Mouse (Mus musculus) kidney, postnatal 0 days (tissue): ENCODE results near the gene Pkd1l3. TPM values are rescaled to one million over a fixed set of nuclear protein-coding genes. Genes with fewer than 3 reads are reported as not detected.

Experiments
- ATAC-seq: fragments of 200-750 bp; cut with Nextera tagmentation; replicated peaks from 2 replicates; pipeline ENCODE4 v1.8.0; 2017; ENCODE audit warnings: low read depth, moderate number of reproducible peaks, moderate TSS enrichment, moderate library complexity; ENCODE audit not compliant: low FRiP score
- DNase-seq: peaks from one replicate; pipeline ENCODE4 v3.0.0-alpha.2; 2016; ENCODE audit warnings: low spot score
- H3K27ac ChIP-seq: fragments of 300-500 bp; sonication (generic); 2 replicates; pipeline ENCODE4 v1.5.1; 2014; ENCODE audit warnings: mild to moderate bottlenecking
- H3K27me3 ChIP-seq: fragments of 300-500 bp; sonication (generic); 2 replicates; pipeline ENCODE4 v1.6.1; 2014; ENCODE audit warnings: low read length, mixed read lengths; ENCODE audit not compliant: insufficient read depth
- H3K36me3 ChIP-seq: fragments of 300-500 bp; sonication (generic); 2 replicates; pipeline ENCODE4 v1.6.1; 2014; ENCODE audit warnings: low read length, mixed read lengths; ENCODE audit not compliant: insufficient read depth
- H3K4me1 ChIP-seq: fragments of 300-500 bp; sonication (generic); replicated peaks from 2 replicates; pipeline ENCODE4 v1.6.1; 2014; ENCODE audit warnings: antibody characterized with exemption, low read length, mixed read lengths; ENCODE audit not compliant: insufficient read depth
- H3K4me2 ChIP-seq: fragments of 300-500 bp; sonication (generic); 2 replicates; pipeline ENCODE4 v1.6.1; 2014; ENCODE audit warnings: mild to moderate bottlenecking, low read length, moderate library complexity, mixed read lengths
- H3K4me3 ChIP-seq: fragments of 300-500 bp; sonication (generic); replicated peaks from 2 replicates; pipeline ENCODE4 v1.5.1; 2014; ENCODE audit warnings: low read depth, low read length
- H3K9ac ChIP-seq: fragments of 300-500 bp; sonication (generic); 2 replicates; pipeline ENCODE4 v1.6.1; 2014; ENCODE audit warnings: low read depth, low read length
- H3K9me3 ChIP-seq: fragments of 300-500 bp; sonication (generic); replicated peaks from 2 replicates; pipeline ENCODE4 v1.6.1; 2016; ENCODE audit warnings: low read length, inconsistent platforms, mixed read lengths
- CTCF ChIP-seq: IDR thresholded peaks from 2 replicates; pipeline ENCODE4 v1.5.1; 2016; ENCODE audit warnings: antibody characterized with exemption, low read depth, mild to moderate bottlenecking, moderate library complexity
- WGBS: fragments of 180-500 bp; shearing (Covaris S2); extraction: QIAGEN DNeasy Blood & Tissue Kit; methylation state at CpG from one replicate; pipeline ENCODE4 v1.1.7; 2014; 5-methylcytosine and 5-hydroxymethylcytosine counted together
- polyA plus RNA-seq: library from polyadenylated mRNA; unstranded; fragments of >200 nt; fragmentation: Nextera tagmentation; extraction: Ambion mirVana; gene quantifications from 2 replicates; pipeline ENCODE4 v1.2.1, GENCODE M21; 2015

Gene Pkd1l3
- polyA plus RNA-seq, 1 experiment from 2014 or later: not detected

GRCm38 (mm10) chr8:109714961-109715360 is 100.6 kb downstream of the Pkd1l3 start:
- H3K27ac ChIP-seq: no peak overlapping the region
- 92% methylated on average over 5 of the region's 5 CpGs for WGBS
- no peak for TF ChIP-seq CTCF
- no peak for ATAC-seq
- H3K4me2 ChIP-seq: no peak overlapping the region
- peaks cover 65% of the 10 kb centered on the region for H3K36me3 ChIP-seq
- no peaks in the 10 kb centered on the region for H3K9me3 ChIP-seq
- no peaks in the 10 kb centered on the region for H3K4me1 ChIP-seq
- DNase-seq: no peak
- H3K27me3 ChIP-seq: no peaks in the 10 kb centered on the region
- no peak overlapping the region for H3K9ac ChIP-seq
- H3K4me3 ChIP-seq: no peak overlapping the region

Other genes with a start within 250 kb of the Pkd1l3 start
- gene Pmfbp1, start 120.5 kb upstream of the Pkd1l3 start, polyA plus RNA-seq: 0.14 and 0.21 TPM in 2 replicates
- 15.3 and 16.4 TPM in 2 replicates for gene Dhx38, start 48.7 kb upstream of the Pkd1l3 start, polyA plus RNA-seq
- gene Txnl4b, start 48.6 kb upstream of the Pkd1l3 start, polyA plus RNA-seq: 28.8 and 30.2 TPM in 2 replicates
- 7.8 and 8.5 TPM in 2 replicates for gene Hp, start 35.3 kb upstream of the Pkd1l3 start, polyA plus RNA-seq
- 30.6 and 34.2 TPM in 2 replicates for gene Dhodh, start 5.8 kb upstream of the Pkd1l3 start, polyA plus RNA-seq
- 123 and 134 TPM in 2 replicates for gene Ist1, start 78.7 kb downstream of the Pkd1l3 start, polyA plus RNA-seq
- gene Zfp821, start 91.0 kb downstream of the Pkd1l3 start, polyA plus RNA-seq: 21.9 and 22.2 TPM in 2 replicates
- 4.5 and 4.8 TPM in 2 replicates for gene Atxn1l, start 123.2 kb downstream of the Pkd1l3 start, polyA plus RNA-seq
- gene Ap1g1, start 164.0 kb downstream of the Pkd1l3 start, polyA plus RNA-seq: 36.0 and 38.2 TPM in 2 replicates